Mouse (Mus musculus): Measurements from ENCODE around the gene Slc7a3.

Gene Slc7a3

GRCm38 (mm10) chrX:101085920-101086319 is at the start of gene Slc7a3:
Slc7a3 (minus strand) TSS chrX:101086020.
- TF ChIP-seq GATA4 (IDR thresholded peaks at IDR 0.05; ENCODE audit: insufficient replicate concordance, low read length), result no peak

GRCm38 (mm10) chrX:101131992-101132791 is 46.4 kb upstream of the Slc7a3 start:
- TF ChIP-seq GATA4 (IDR thresholded peaks at IDR 0.05; ENCODE audit: insufficient replicate concordance, low read length), result no peak

- no peak for TF ChIP-seq GATA4 (IDR thresholded peaks at IDR 0.05; ENCODE audit: insufficient replicate concordance, low read length)
Measured at GRCm38 (mm10) chrX:101131001-101131400, 45.2 kb upstream of the Slc7a3 start.

- no peak for TF ChIP-seq GATA4 (IDR thresholded peaks at IDR 0.05; ENCODE audit: insufficient replicate concordance, low read length)
Measured at GRCm38 (mm10) chrX:101128559-101128958, 42.7 kb upstream of the Slc7a3 start.

DNA sequence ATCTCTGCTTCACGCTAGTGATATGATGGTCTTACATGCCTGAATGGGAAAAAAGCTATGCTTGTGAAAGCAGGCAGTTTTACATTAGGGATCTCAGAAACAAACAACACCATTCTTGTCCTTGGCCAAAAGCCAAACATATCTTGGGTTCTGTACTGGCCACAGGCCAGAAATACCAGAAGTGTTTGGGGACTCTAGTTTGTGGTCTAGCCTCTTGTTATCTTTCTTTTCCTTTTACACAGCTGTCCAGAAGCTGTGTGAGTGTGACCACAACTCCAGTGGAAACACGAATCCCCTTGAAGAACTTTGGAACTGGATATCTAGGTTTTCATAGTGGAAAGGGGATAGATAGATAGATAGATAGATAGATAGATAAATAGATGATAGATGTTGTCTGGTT is 41.2 kb upstream of the Slc7a3 start:
- TF ChIP-seq GATA4 (IDR thresholded peaks at IDR 0.05; ENCODE audit: insufficient replicate concordance, low read length), result no peak

GRCm38 (mm10) chrX:101126474-101126955 is 40.7 kb upstream of the Slc7a3 start:
- TF ChIP-seq GATA4 (IDR thresholded peaks at IDR 0.05; ENCODE audit: insufficient replicate concordance, low read length), result no peak

GRCm38 (mm10) chrX:101120546-101120945 is 34.7 kb upstream of the Slc7a3 start:
- no peak for TF ChIP-seq GATA4 (IDR thresholded peaks at IDR 0.05; ENCODE audit: insufficient replicate concordance, low read length)

DNA sequence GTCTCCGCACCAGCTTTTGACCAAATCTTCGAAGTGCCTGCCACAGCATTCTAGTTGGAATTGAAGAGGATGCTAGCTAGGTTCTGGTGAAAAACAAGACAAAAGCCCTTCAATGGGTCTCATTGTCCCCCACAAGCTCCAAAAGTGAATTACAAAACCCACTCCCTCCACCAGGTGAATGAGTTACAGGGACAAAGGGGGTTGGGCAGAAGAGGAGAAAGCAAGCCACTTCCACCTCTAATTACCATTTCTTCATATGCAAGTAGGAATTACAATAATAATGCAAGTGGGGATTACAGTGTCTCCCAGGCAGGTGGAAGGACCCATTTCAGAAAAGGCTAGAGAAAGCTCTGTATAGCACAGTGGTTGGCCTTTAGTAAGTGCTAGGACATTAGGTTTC is 1.6 kb downstream of the Slc7a3 start:
- TF ChIP-seq GATA4 (IDR thresholded peaks at IDR 0.05; ENCODE audit: insufficient replicate concordance, low read length), result no peak

DNA sequence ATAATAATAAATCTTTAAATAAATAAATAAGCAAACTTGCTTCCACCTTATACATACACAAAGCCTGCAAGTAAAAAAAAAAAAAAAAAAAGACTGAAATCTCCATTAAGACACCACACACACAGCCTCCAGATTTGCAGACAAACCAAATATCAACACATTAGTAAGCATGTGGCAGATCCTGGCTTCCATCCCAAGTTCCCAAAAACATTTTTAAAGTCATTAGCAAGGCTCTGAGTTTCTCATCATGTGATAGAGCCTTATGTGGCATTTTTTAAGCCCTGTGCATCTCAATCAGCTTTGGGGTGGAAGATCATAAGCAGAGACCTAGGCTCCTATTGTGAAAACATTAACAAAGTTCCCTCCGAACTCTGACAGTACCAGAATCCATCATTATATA is 20.6 kb downstream of the Slc7a3 start:
- TF ChIP-seq GATA4 (IDR thresholded peaks at IDR 0.05; ENCODE audit: insufficient replicate concordance, low read length), result no peak

GRCm38 (mm10) chrX:101063503-101063902 is 22.3 kb downstream of the Slc7a3 start:
- TF ChIP-seq GATA4 (IDR thresholded peaks at IDR 0.05; ENCODE audit: insufficient replicate concordance, low read length), result no peak

DNA sequence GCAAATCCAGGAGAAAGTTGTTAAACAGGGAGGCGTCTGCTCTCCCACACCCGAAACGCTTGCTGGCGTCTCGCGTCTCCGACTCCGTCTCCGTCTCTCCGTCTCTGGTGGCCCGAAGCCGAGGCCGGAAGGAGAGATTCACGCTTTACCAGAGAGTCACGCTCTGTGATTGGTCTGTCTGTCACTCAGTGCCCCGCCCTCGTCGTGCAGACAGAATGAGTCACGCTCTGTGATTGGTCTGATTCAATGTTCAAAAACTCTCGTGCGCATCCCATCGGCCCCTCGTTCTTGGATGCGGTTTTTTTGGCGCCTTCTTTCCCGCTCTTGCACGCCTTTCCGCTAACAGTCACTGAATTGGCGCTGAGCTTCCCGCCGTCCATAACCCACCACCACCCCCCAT is 26.3 kb downstream of the Slc7a3 start, which contains the start of gene Tex11:
Gene Tex11, minus strand, starts transcription at position 127 of the 400 bp plus-strand sequence.
- TF ChIP-seq GATA4 (IDR thresholded peaks at IDR 0.05; ENCODE audit: insufficient replicate concordance, low read length), result no peak

Data from liver, adult (tissue).